Mouse (Mus musculus): ENCODE measurements around the gene Hoga1.

DNA sequence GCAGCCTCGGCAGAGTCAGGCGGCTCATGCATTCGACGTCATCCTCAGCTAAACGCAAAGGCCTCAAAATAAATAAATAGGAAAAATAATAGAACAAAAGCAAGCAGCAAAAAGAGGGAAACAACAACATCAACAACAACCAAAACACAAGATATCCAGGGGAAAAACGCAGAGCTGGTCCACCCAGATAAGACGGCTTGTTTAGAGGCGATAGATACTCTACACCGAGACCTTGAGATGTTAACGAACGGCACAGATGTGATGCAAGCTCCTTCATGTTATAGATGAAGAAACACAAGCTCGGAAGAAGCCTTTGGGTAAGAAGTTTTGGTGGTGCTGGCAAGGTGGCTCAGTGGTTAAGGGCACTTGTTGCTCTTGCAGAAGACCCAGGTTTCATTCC, 33.6 kb downstream of the Hoga1 start:
- TF ChIP-seq CTCF (conservative IDR thresholded peaks at IDR 0.05; ENCODE audit: insufficient read depth, insufficient read length, low read depth, low read length): no peak
- no peak for TF ChIP-seq POLR2A (IDR thresholded peaks at IDR 0.05; ENCODE audit: low read depth, low read length)

Measured in kidney, adult 2 months (tissue).